Mouse (Mus musculus): ENCODE data around the gene Tnip3.

Tnip3 gene

DNA sequence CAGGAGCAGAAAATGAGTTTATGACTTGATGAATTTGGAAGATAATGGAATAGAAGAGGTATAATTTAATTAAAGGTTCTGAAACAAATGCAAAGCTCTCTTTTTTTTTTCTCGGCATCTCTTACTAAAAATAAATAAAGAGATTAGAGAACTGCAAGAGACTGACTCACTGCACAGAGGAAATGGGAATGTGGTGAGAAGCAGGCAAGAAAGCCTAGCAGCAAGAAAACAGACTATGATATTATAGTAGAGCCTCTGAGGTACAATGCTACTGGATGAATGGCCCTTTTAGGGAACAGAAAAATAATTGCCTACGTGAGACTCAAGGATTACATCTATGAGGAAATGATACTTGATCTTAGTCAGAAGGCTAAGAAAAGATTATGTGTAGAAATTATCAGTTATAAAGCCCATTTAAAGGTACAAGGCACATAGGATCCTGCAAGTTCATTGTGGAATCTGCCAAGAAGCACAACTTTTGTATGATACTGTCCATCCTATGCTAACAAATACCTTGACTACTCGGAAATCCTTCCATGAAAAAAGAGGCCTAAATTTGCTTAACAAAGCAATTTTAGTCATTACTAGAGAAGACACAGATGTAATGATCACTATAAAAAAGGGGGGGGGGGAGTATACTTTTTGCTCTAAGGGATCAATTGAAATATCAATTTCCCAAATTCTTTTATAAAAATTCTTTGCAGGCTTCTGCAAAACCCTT is 60.4 kb downstream of the Tnip3 start:
- DNase-seq (ENCODE audit: low spot score): no peak

GRCm38 (mm10) chr6:65588847-65589246 is 63.7 kb downstream of the Tnip3 start:
- no peak for DNase-seq (ENCODE audit: low spot score)

GRCm38 (mm10) chr6:65590018-65590417 is 64.9 kb downstream of the Tnip3 start:
- no peak for DNase-seq (ENCODE audit: low spot score)

- DNase-seq (ENCODE audit: low spot score): no peak
Measured at GRCm38 (mm10) chr6:65594171-65594570, 69.1 kb downstream of the Tnip3 start.

- no peak for DNase-seq (ENCODE audit: low spot score)
Measured at GRCm38 (mm10) chr6:65595371-65595770, 70.3 kb downstream of the Tnip3 start.

DNA sequence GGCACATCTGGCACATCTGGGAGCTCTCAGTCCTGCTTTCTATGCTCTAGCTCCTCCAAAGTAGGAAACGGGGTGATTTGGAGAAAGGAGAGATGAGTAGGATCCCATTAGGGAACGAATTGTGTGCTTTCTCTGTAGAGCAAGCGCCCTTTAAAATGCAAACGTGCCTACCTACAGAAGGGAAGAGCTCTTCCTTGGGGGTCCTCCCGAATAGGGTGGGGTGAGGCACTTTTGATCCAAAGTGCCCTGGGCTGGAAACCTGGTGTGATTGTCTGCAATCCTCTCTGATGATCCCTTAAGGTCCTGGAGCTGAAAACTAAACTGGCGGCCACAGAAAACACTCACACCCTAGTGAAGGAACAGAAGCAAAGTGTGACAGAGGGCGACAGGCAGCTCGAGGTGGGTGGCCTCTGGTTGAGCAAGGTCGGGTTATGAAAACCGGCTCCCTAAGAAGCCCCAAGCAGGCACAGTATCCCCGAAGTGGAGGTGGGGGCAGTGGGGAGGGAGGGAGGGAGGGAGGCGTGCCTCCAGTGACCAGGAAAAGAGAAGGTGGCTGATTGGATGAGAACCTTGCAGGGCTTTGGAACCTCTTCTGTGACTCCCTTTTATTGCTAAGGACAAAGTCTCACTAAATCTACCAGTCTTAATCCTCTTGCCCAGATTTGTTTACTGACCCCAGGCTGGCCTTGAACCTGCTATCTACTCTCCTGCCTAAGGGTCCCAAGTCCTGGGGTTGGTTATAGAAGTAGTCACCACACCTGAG is 72.1 kb downstream of the Tnip3 start:
- DNase-seq (ENCODE audit: low spot score): no peak

DNA sequence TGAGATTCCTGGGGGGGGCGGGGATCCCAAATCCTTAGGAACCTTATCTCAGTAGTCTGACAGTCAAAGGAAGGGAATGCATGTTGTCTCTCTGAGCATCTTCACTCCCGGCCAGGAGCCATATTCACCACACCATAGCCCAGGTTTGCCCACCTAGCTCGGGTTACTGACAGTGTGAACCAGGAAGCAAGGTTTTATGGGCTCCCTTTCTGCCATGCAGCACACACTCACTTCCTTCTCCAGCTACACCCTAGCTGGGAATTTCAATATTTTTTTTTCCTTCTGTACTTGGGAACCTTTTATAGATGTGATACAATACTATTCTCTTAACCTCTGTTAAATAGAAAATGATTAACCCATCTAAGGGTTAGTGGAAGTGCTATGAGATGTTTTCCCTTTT is 73.4 kb downstream of the Tnip3 start:
- DNase-seq (ENCODE audit: low spot score): no peak

DNA sequence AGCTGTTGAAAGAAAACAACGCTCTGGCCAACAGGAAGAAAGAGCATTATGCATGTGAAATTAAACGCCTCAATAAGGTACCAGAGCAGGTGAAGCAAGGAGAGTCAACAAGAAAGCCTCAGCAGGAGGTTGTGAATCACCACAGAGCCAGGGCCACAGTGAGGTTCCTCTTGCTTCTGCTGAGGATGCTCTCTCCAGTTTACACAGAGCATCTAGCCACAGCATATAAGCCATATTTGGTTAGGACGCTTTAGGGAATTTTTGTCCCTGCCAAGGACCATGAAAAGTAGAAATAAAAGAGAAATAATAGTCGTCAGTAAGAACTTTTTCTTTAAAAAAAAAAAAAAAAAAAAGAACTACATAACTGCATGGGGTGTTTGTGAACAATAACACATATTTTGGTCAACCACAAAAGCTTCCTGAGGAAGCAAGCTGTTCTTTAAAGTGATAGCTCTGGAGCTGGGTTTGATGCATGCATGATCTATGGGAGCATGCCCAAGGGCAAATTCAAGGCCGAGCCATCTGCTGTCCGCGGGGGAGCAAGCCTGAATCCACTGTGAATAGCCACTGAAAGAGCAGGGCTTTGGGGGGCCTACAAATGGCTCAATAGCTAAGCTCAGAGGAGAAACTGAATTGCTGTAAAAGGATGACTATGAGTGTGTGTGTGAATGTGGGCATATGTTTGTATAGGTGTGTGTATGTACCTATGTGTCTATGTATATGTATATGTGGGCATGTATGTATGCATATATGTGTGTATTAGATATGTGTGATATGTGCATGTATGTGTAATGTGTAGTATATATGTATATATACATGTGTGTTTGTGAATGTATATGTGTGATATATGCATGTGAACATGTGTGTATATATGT is 75.0 kb downstream of the Tnip3 start:
- DNase-seq (ENCODE audit: low spot score): no peak

DNA sequence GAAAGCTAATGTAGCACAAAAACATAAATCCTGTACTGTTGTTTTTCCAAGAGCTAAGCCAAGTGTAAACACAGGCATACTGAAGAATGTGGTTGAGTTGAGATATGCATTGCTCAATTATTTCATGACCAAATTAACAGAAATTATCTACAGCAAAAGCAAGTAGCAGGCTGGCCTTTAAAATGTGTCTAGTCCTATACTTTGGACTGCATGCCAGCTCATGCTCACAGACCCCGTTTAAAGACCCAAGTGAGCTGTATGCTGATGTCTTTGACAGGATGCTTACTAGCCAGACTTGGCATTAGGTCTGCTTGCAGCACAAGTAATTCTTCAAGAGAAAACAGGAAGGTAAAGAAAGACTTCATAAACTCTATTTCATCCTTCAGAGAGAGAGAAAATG is 75.8 kb downstream of the Tnip3 start:
- DNase-seq (ENCODE audit: low spot score): no peak

- no peak for DNase-seq (ENCODE audit: low spot score)
Measured at GRCm38 (mm10) chr6:65605778-65606177, 80.7 kb downstream of the Tnip3 start.

DNA sequence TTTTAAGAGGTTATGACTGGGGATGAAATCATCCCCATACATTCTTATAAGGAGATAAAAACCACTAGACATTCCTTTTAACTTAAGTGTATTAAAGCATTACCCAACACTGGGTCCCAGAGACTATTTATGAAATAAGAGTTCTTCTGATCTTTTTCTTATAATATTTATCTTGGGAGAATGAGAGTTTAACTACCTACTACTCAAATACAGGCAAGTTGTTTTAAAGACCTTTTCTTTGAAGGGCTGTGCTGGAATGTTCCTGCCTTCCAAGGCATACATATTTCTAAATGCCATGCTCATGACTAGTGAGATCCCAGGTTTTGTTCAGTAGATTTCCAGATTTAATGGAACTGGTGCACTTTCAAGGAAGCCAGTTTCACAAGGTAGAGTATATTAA is 81.8 kb downstream of the Tnip3 start:
- DNase-seq (ENCODE audit: low spot score): no peak

DNA sequence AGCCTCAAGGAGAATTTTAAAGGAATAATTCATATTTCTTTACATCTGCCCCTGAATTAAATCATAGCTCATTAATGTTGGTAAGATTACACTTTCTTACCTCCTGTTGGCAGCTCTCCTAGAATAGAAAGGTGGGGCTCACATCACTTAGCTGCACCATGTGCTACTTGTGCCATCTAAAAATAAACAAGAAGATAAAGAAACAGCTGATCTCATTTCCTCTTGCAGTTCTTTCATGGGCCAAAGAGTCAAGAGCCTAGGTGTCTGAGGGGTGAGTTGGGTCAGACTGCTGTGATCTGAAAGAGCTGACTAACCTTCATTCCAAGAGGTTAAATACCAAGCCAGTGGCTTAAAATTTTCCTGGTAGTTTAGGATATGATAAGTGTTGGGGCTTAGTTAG is 86.7 kb downstream of the Tnip3 start:
- DNase-seq (ENCODE audit: low spot score): no peak

DNA sequence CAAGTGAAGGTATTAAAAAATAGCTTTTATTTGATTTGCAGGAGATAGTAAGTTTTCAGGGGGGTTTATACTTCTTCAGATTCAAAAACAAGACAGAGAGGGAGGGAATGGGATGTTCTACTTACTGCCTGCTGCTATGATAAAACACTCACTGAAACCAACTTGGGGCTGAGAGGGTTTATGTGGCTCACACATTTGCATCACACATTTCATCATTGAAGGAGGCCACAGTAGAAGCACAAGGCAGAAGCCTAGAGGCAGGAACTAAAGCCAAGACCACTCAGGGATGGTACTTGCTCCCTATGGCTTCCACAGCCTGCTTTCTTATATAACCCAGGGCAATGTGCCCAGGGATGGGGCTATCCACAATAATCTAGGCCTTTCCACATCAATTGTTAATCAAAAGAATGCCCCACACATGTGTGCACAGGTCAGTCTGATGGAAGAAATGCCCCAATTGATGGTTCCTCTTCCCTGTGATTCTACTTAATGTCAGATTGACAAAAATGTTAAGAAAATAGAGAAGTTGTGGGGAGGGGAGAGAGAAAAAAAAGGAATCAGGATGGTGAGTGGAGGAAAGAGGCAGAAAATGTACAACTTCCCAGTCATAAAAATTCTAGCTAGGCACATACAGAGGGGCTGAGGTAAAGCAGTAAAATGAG is 88.9 kb downstream of the Tnip3 start:
- DNase-seq (ENCODE audit: low spot score): no peak

GRCm38 (mm10) chr6:65615641-65616040 is 90.5 kb downstream of the Tnip3 start:
- no peak for DNase-seq (ENCODE audit: low spot score)

GRCm38 (mm10) chr6:65621260-65621659 is 96.1 kb downstream of the Tnip3 start:
- DNase-seq (ENCODE audit: low spot score): no peak

DNA sequence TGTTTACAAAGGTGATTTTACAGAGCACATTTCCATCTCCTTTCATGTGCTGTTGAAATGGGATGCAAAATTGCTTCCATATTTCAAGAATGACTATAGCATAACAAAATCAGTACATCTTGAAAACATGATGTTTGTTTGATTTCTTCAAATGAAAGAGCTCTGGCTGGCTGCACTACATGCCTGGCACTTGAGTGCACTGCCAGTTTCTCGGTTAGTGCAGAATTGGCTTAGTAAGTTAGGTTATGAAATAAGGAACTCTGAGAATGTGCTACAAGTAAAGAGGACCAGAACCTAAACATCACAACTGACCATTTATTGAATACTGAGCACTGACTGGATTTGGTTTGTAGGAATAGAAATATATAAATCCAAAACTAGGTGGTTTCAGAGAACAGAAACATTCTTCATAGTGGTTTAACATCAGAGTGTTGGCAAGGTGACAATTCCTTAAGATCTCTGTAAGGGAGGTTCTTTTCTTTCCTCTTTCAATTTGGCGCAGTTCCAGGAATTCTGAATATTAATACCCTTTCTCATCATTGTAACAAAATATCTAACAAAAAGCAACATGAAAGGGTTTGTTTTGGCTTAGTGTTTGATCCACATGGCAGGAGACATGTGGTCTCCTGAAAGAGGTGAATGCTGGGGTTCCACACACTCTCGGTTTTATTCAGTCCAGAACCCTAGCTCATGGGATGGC is 98.1 kb downstream of the Tnip3 start:
- DNase-seq (ENCODE audit: low spot score): no peak

GRCm38 (mm10) chr6:65630578-65630977 is 105.5 kb downstream of the Tnip3 start:
- no peak for DNase-seq (ENCODE audit: low spot score)

DNA sequence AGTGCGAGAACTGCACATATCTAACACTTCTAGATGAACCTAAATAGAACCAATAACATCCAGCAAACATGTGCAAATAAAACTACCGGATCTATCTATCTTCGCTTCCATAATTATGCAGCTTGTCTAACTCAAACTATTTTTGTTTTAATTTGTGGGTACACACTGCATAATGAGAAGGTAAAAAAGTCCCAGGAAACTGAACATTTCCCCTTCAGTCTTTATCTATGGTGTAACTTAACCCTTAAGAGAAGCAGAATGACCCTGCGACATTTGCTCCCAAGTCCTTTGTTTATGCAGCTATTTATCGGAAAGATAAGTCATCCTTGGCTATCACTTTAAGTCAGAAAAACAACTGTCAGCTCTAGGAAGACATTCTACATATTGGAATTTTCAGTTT is 107.1 kb downstream of the Tnip3 start:
- DNase-seq (ENCODE audit: low spot score): no peak

DNA sequence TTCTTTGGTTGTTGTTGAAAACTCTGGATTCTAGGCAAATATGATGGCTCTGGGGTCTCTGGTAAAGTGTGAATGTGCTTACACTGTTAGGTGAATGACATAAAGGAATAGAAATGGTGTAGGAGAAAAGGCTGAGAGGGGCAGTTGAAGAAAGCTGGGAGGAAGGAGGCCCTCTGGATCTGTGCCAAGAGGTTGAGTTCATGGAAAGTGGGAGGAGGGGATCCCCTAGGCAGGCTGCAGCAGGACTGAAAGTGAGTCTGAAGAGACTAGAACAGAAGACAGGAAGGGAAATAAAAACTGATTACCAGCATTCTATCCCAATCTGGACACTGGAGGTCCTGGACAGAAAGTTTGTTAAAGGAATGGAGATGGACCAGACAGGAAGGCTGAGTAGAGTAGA is 117.3 kb downstream of the Tnip3 start:
- no peak for DNase-seq (ENCODE audit: low spot score)

- no peak for DNase-seq (ENCODE audit: low spot score)
Measured at GRCm38 (mm10) chr6:65644110-65644509, 119.0 kb downstream of the Tnip3 start.

GRCm38 (mm10) chr6:65646408-65646807 is 121.3 kb downstream of the Tnip3 start:
- DNase-seq (ENCODE audit: low spot score): no peak

DNA sequence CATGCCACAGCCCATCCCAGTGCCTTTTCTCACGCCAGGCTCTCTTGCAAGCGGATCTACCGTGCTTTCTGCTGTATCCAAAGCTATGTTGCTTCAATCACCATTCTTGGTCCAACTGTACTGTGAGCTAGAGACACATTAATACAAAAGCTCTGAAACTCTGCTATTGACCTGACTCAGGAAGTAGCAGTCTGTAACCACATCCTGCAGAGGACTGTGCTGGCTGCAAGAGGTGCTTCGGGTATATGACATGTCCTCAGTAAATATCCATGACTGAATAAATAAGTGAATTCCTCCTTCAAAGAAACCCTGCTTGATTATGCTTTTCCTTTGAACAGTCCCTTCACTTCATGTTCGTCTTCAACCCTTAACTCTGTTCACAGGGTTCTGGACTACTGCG is 122.6 kb downstream of the Tnip3 start:
- DNase-seq (ENCODE audit: low spot score): no peak

Data from adipocyte (in vitro differentiated cells).